Mouse (Mus musculus) neural tube, embryonic 14.5 days (tissue): ENCODE measurements around the gene Crmp1. TPM values are rescaled to one million over a fixed set of nuclear protein-coding genes. Genes with fewer than 3 reads are reported as not detected.

Experiments used
- ATAC-seq: fragments of 200-750 bp; cut with Nextera tagmentation; 2 replicates; pipeline ENCODE4 v1.8.0; 2017; ENCODE audit warnings: low read depth, mild to moderate bottlenecking, moderate TSS enrichment, moderate library complexity
- H3K27ac ChIP-seq: fragments of 300-500 bp; sonication (generic); 2 replicates; pipeline ENCODE4 v1.5.1; 2014; ENCODE audit warnings: low read depth, mild to moderate bottlenecking, control low read depth, low read length, moderate library complexity, mixed read lengths
- H3K27me3 ChIP-seq: fragments of 300-500 bp; sonication (generic); 2 replicates; pipeline ENCODE4 v1.6.1; 2014; ENCODE audit warnings: low read length; ENCODE audit not compliant: control insufficient read depth, insufficient read depth
- H3K36me3 ChIP-seq: fragments of 300-500 bp; sonication (generic); 2 replicates; pipeline ENCODE4 v1.6.1; 2014; ENCODE audit warnings: low read length, mixed read lengths; ENCODE audit not compliant: control insufficient read depth, insufficient read depth
- H3K4me1 ChIP-seq: fragments of 300-500 bp; sonication (generic); 2 replicates; pipeline ENCODE4 v1.6.1; 2014; ENCODE audit warnings: low read length; ENCODE audit not compliant: control insufficient read depth, insufficient read depth
- H3K4me2 ChIP-seq: fragments of 300-500 bp; sonication (generic); 2 replicates; pipeline ENCODE4 v1.6.1; 2014; ENCODE audit warnings: mild to moderate bottlenecking, low read depth, low read length, control low read depth
- H3K4me3 ChIP-seq: fragments of 300-500 bp; sonication (generic); 2 replicates; pipeline ENCODE4 v1.5.1; 2014; ENCODE audit warnings: low read depth, low read length, control low read depth, mixed read lengths
- H3K9ac ChIP-seq: fragments of 300-500 bp; sonication (generic); replicated peaks from 2 replicates; pipeline ENCODE4 v1.6.1; 2014; ENCODE audit warnings: low read depth, mild to moderate bottlenecking, control low read depth, low read length, mixed read lengths
- H3K9me3 ChIP-seq: fragments of 300-500 bp; sonication (generic); 2 replicates; pipeline ENCODE4 v1.6.1; 2016; ENCODE audit warnings: low read length; ENCODE audit not compliant: control insufficient read depth
- WGBS: fragments of 180-500 bp; shearing (Covaris S2); extraction: QIAGEN DNeasy Blood & Tissue Kit; methylation state at CpG from one replicate; pipeline ENCODE4 v1.1.7; 2014; 5-methylcytosine and 5-hydroxymethylcytosine counted together
- polyA plus RNA-seq: library from polyadenylated mRNA; unstranded; fragments of >200 nt; fragmentation: Nextera tagmentation; extraction: Ambion mirVana; gene quantifications from 2 replicates; pipeline ENCODE4 v1.2.1, GENCODE M21; 2014

Gene Crmp1
- polyA plus RNA-seq, 1 experiment from 2014 or later, result 908 TPM

- WGBS, result 51% methylated on average over 4 of the region's 4 CpGs
- ATAC-seq, result peak; percentile 9; the same call in 1 of the 2 replicates
Measured at GRCm38 (mm10) chr5:37254523-37254922, 12.8 kb downstream of the Crmp1 start.

GRCm38 (mm10) chr5:37256823-37257222 is 15.1 kb downstream of the Crmp1 start:
- WGBS, result 67% methylated on average over 7 of the region's 7 CpGs
- no peak for ATAC-seq
- Histone ChIP-seq H3K9ac (no peak overlapping the region), H3K27me3 (no peaks in the 10 kb centered on the region), H3K36me3 (no peaks in the 10 kb centered on the region), H3K27ac (no peak overlapping the region), H3K4me3 (no peak overlapping the region), H3K4me2 (no peak overlapping the region), H3K4me1 (peaks cover 22% of the 10 kb centered on the region; the same call in 1 of the 2 replicates), H3K9me3 (no peaks in the 10 kb centered on the region)

More at GRCm38 (mm10) chr5:37254523-37254922, 12.8 kb downstream of the Crmp1 start:
- no peak overlapping the region for H3K27ac ChIP-seq
- no peak overlapping the region for H3K4me2 ChIP-seq
- H3K4me3 ChIP-seq, result no peak overlapping the region
- H3K36me3 ChIP-seq, result no peaks in the 10 kb centered on the region
- H3K9ac ChIP-seq, result no peak overlapping the region
- no peaks in the 10 kb centered on the region for H3K27me3 ChIP-seq
- no peaks in the 10 kb centered on the region for H3K9me3 ChIP-seq
- H3K4me1 ChIP-seq, result peaks cover 26% of the 10 kb centered on the region

- WGBS, result 58% methylated on average over 5 of the region's 5 CpGs
- H3K9ac ChIP-seq, result no peak overlapping the region
- H3K36me3 ChIP-seq, result no peaks in the 10 kb centered on the region
- no peak for ATAC-seq
- H3K27ac ChIP-seq, result no peak overlapping the region
- no peaks in the 10 kb centered on the region for H3K9me3 ChIP-seq
- no peak overlapping the region for H3K4me2 ChIP-seq
- H3K4me3 ChIP-seq, result no peak overlapping the region
- H3K4me1 ChIP-seq, result peaks cover 22% of the 10 kb centered on the region; the same call in 1 of the 2 replicates
- H3K27me3 ChIP-seq, result no peaks in the 10 kb centered on the region
Measured at GRCm38 (mm10) chr5:37257243-37257642, 15.5 kb downstream of the Crmp1 start.

GRCm38 (mm10) chr5:37261734-37262133 is 20.0 kb downstream of the Crmp1 start:
- 46% methylated on average over 5 of the region's 5 CpGs for WGBS
- no peak; the same call in 1 of the 2 replicates for ATAC-seq
- H3K4me1 ChIP-seq, result peaks cover 15% of the 10 kb centered on the region; the same call in 1 of the 2 replicates

GRCm38 (mm10) chr5:37263816-37264215 is 22.1 kb downstream of the Crmp1 start:
- Histone ChIP-seq H3K9ac (no peak overlapping the region), H3K4me1 (peaks cover 8% of the 10 kb centered on the region; the same call in 1 of the 2 replicates), H3K9me3 (no peaks in the 10 kb centered on the region), H3K4me3 (no peak overlapping the region), H3K4me2 (no peak overlapping the region), H3K27me3 (no peaks in the 10 kb centered on the region), H3K27ac (no peak overlapping the region), H3K36me3 (peaks cover 31% of the 10 kb centered on the region)
- ATAC-seq, result no peak
- 44% methylated on average over 6 of the region's 6 CpGs for WGBS

More at GRCm38 (mm10) chr5:37261734-37262133, 20.0 kb downstream of the Crmp1 start:
- Histone ChIP-seq H3K4me3 (no peak overlapping the region), H3K27ac (no peak overlapping the region), H3K9me3 (no peaks in the 10 kb centered on the region), H3K27me3 (no peaks in the 10 kb centered on the region), H3K4me2 (no peak overlapping the region), H3K9ac (no peak overlapping the region), H3K36me3 (peaks cover 14% of the 10 kb centered on the region)

- Histone ChIP-seq H3K9ac (no peak overlapping the region), H3K36me3 (peaks cover 85% of the 10 kb centered on the region), H3K27me3 (no peaks in the 10 kb centered on the region), H3K4me3 (no peak overlapping the region), H3K27ac (no peak overlapping the region), H3K9me3 (no peaks in the 10 kb centered on the region), H3K4me1 (no peaks in the 10 kb centered on the region), H3K4me2 (no peak overlapping the region)
- ATAC-seq, result no peak
- 94% methylated on average over 11 of the region's 11 CpGs for WGBS
Measured at GRCm38 (mm10) chr5:37281021-37281420, 39.3 kb downstream of the Crmp1 start.

- no peaks in the 10 kb centered on the region for H3K9me3 ChIP-seq
- no peaks in the 10 kb centered on the region for H3K27me3 ChIP-seq
- peaks cover 71% of the 10 kb centered on the region for H3K36me3 ChIP-seq
- no peak overlapping the region for H3K9ac ChIP-seq
- H3K4me2 ChIP-seq, result no peak overlapping the region
- no peak overlapping the region for H3K27ac ChIP-seq
- H3K4me1 ChIP-seq, result no peaks in the 10 kb centered on the region
- ATAC-seq, result peak; percentile 66
- 71% methylated on average over 3 of the region's 3 CpGs for WGBS
- no peak overlapping the region for H3K4me3 ChIP-seq
Measured at GRCm38 (mm10) chr5:37288374-37288773, 46.6 kb downstream of the Crmp1 start.

- peaks cover 62% of the 10 kb centered on the region for H3K36me3 ChIP-seq
Measured at GRCm38 (mm10) chr5:37289236-37289635, 47.5 kb downstream of the Crmp1 start.

GRCm38 (mm10) chr5:37290983-37291382 is 49.2 kb downstream of the Crmp1 start:
- ATAC-seq, result no peak
- Histone ChIP-seq H3K36me3 (peaks cover 50% of the 10 kb centered on the region), H3K4me1 (no peaks in the 10 kb centered on the region), H3K27ac (no peak overlapping the region), H3K4me3 (no peak overlapping the region), H3K4me2 (no peak overlapping the region), H3K9me3 (no peaks in the 10 kb centered on the region), H3K27me3 (no peaks in the 10 kb centered on the region), H3K9ac (no peak overlapping the region)
- 74% methylated on average over 9 of the region's 9 CpGs for WGBS

More at GRCm38 (mm10) chr5:37289236-37289635, 47.5 kb downstream of the Crmp1 start:
- 20% methylated on average over 3 of the region's 3 CpGs for WGBS
- no peak overlapping the region for H3K4me3 ChIP-seq
- H3K9me3 ChIP-seq, result no peaks in the 10 kb centered on the region
- H3K27ac ChIP-seq, result no peak overlapping the region
- H3K4me1 ChIP-seq, result no peaks in the 10 kb centered on the region
- H3K27me3 ChIP-seq, result no peaks in the 10 kb centered on the region
- no peak overlapping the region for H3K4me2 ChIP-seq
- H3K9ac ChIP-seq, result no peak overlapping the region
- ATAC-seq, result peak; percentile 22
